Mouse (Mus musculus): ENCODE results near the gene Ypel2. TPM values are rescaled to one million over a fixed set of nuclear protein-coding genes. Genes with fewer than 3 reads are reported as not detected.

Ypel2 gene
- polyA plus RNA-seq, 1 experiment from 2014 or later, result 1.4 TPM

GRCm38 (mm10) chr11:86922029-86922428, 71.5 kb downstream of the Ypel2 start:
- Histone ChIP-seq H3K9me3 (replicated peaks) (no peaks in the 10 kb centered on the region), H3K4me2 (no peak overlapping the region), H3K4me1 (peaks cover 19% of the 10 kb centered on the region), H3K36me3 (no peaks in the 10 kb centered on the region), H3K27me3 (replicated peaks) (no peaks in the 10 kb centered on the region), H3K27ac (no peak overlapping the region), H3K9ac (no peak overlapping the region), H3K4me3 (no peak overlapping the region)
- WGBS (ENCODE audit: insufficient replicate concordance), result 63% methylated on average over 2 of the region's 2 CpGs
- ATAC-seq, result no peak

- Histone ChIP-seq H3K9ac (no peak overlapping the region), H3K4me1 (peaks cover 21% of the 10 kb centered on the region), H3K9me3 (replicated peaks) (no peaks in the 10 kb centered on the region), H3K4me3 (no peak overlapping the region), H3K27me3 (replicated peaks) (no peaks in the 10 kb centered on the region), H3K4me2 (no peak overlapping the region), H3K27ac (no peak overlapping the region), H3K36me3 (no peaks in the 10 kb centered on the region)
- ATAC-seq, result no peak
- WGBS (ENCODE audit: insufficient replicate concordance), result 62% methylated on average over 6 of the region's 6 CpGs
Observed at GRCm38 (mm10) chr11:86921335-86921734, 72.2 kb downstream of the Ypel2 start.

DNA sequence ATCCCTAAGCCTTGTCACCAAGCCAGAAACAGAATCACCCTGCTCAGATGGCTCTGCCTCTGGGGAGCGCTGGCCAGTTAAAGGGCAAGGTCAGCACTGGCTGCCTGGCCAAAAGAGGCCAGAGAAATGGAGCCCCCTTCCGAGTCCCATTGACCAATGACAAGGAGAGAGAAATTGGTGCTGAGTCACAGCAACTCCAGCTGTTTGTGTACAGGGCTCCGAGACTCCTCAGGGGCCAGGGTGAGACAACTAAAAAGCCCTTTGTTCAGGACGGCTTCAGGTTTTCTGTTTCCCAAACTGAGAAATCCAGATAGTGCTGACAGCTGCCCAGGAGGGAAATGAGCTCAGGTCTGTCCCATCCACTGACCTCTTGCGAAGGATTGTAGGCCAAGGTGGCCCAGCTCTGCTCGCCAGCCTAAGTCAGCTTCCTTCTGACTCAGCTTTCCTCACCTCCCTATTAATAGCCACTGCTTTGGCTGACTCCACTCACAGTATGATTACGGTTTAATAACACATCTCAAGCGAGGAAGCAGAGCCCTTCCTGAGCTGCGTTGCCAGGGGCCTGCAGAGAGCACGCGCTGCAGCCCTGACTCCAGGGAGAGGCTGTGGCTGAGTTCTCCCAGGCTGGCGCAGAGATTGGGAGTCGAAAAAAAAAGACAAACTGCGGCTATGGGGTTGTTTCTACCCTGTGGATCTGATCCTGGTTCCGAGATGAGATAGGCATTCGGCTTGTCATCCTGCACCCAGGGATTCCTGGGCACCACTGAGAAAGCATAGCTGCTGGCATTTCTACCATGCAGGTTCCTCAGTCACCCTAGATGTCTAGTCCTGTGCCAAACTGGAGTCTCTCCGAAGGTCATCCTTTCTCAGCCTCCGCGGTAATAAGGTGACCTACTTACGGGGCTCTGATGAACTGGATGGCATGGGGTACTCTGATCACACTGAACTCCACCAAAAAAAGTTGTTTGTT, 73.1 kb downstream of the Ypel2 start:
- no peak overlapping the region for H3K9ac ChIP-seq
- no peak overlapping the region for H3K4me2 ChIP-seq
- no peak overlapping the region for H3K27ac ChIP-seq
- 58% methylated on average over 20 of the region's 20 CpGs for WGBS (ENCODE audit: insufficient replicate concordance)
- H3K4me1 ChIP-seq, result peaks cover 25% of the 10 kb centered on the region
- H3K9me3 ChIP-seq (replicated peaks), result no peaks in the 10 kb centered on the region
- no peak overlapping the region for H3K4me3 ChIP-seq
- H3K36me3 ChIP-seq, result no peaks in the 10 kb centered on the region
- H3K27me3 ChIP-seq (replicated peaks), result no peaks in the 10 kb centered on the region
- ATAC-seq, result peak; percentile 42; the same call in 1 of the 2 replicates

GRCm38 (mm10) chr11:86919468-86919867, 74.0 kb downstream of the Ypel2 start:
- Histone ChIP-seq H3K4me2 (no peak overlapping the region), H3K27me3 (replicated peaks) (no peaks in the 10 kb centered on the region)

DNA sequence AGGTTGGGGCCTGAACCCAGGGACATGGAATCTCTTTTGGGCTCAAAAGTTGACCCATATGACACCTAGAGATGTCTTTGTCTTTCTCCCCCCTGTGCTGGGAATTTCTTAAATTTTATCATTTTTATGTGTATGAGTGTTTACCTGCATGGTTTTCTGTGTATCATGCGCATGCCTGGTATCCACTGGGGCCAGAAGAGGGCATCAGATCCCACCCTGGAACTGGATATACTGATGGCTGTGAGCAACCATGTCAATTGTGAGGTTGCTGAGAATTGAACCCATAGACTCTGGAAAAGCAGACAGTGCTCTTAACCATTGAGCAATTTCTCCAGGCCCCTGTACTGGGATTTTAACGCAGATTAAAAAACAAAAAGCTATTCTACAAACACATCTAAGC, 76.0 kb downstream of the Ypel2 start:
- 78% methylated on average over 2 of the region's 2 CpGs for WGBS (ENCODE audit: insufficient replicate concordance)
- no peaks in the 10 kb centered on the region for H3K9me3 ChIP-seq (replicated peaks)

More at GRCm38 (mm10) chr11:86919468-86919867, 74.0 kb downstream of the Ypel2 start:
- Histone ChIP-seq H3K4me3 (no peak overlapping the region), H3K9ac (no peak overlapping the region), H3K4me1 (peaks cover 21% of the 10 kb centered on the region), H3K27ac (no peak overlapping the region), H3K36me3 (no peaks in the 10 kb centered on the region), H3K9me3 (replicated peaks) (no peaks in the 10 kb centered on the region)
- 80% methylated on average over 7 of the region's 7 CpGs for WGBS (ENCODE audit: insufficient replicate concordance)
- no peak for ATAC-seq

DNA sequence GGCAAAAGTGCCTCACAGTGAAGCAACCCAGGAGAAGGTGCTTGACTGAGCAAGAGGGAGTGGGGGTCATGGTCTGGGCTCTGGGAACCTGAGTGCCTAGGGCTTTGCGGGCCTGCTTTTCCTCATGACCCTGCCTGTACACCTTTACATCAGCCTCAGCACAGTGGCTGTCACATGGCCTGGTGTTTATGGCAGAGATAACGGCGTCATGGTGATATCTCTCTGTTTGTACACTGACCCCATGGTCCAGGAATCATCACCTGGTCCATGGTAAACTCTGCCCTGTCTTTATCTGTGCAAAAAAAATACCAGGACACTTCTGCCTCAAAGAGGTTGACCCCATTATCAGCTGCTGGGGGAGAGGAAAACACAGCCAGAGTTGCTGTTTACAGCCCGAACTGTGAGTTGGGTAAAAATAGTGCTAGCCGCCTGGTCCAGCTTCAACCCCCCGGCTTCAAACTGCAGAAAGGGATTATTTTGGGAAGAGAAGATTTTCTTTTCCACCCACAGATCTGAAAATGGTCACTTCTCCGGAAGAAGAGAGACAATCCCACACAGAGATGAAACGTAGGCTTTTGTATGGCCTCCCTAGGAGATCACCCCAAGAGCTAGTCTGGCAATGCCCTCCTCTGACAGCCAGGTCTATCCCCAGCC, 76.8 kb downstream of the Ypel2 start:
- WGBS (ENCODE audit: insufficient replicate concordance), result 50% methylated on average over 8 of the region's 8 CpGs
- no peak overlapping the region for H3K27ac ChIP-seq
- H3K9me3 ChIP-seq (replicated peaks), result no peaks in the 10 kb centered on the region
- peaks cover 21% of the 10 kb centered on the region for H3K4me1 ChIP-seq
- H3K9ac ChIP-seq, result no peak overlapping the region
- no peaks in the 10 kb centered on the region for H3K36me3 ChIP-seq
- H3K27me3 ChIP-seq (replicated peaks), result no peaks in the 10 kb centered on the region
- ATAC-seq, result peak; percentile 66
- H3K4me2 ChIP-seq, result no peak overlapping the region
- no peak overlapping the region for H3K4me3 ChIP-seq

More for the DNA sequence above, 76.0 kb downstream of the Ypel2 start:
- H3K27ac ChIP-seq, result no peak overlapping the region
- H3K9ac ChIP-seq, result no peak overlapping the region
- no peak overlapping the region for H3K4me2 ChIP-seq
- peaks cover 21% of the 10 kb centered on the region for H3K4me1 ChIP-seq
- H3K36me3 ChIP-seq, result no peaks in the 10 kb centered on the region
- H3K27me3 ChIP-seq (replicated peaks), result no peaks in the 10 kb centered on the region
- H3K4me3 ChIP-seq, result no peak overlapping the region
- no peak for ATAC-seq

DNA sequence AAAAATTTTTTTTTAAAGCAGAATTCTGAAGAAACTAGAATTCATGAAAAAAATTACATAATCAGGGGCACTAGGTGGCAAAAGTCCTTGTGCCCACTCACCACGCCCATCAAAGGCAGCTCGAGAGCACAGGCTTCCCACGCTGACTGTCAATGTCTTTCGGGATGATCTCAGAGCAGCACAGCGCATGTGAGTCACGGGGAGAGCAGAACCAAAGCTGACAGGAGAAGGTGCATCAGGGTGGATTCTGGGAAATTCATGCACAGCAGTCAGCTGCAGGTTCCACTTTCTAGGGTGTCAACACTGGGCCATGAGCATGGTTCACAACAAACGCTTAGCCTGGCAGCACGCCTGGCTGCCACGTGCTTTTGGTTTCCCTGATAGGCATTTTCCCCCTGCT, 79.2 kb downstream of the Ypel2 start:
- no peak overlapping the region for H3K27ac ChIP-seq
- H3K27me3 ChIP-seq (replicated peaks), result no peaks in the 10 kb centered on the region
- ATAC-seq, result no peak
- H3K4me2 ChIP-seq, result no peak overlapping the region
- H3K9me3 ChIP-seq (replicated peaks), result no peaks in the 10 kb centered on the region
- H3K9ac ChIP-seq, result no peak overlapping the region
- H3K4me3 ChIP-seq, result no peak overlapping the region
- peaks cover 6% of the 10 kb centered on the region for H3K4me1 ChIP-seq
- H3K36me3 ChIP-seq, result no peaks in the 10 kb centered on the region
- WGBS (ENCODE audit: insufficient replicate concordance), result 78% methylated on average over 9 of the region's 9 CpGs

DNA sequence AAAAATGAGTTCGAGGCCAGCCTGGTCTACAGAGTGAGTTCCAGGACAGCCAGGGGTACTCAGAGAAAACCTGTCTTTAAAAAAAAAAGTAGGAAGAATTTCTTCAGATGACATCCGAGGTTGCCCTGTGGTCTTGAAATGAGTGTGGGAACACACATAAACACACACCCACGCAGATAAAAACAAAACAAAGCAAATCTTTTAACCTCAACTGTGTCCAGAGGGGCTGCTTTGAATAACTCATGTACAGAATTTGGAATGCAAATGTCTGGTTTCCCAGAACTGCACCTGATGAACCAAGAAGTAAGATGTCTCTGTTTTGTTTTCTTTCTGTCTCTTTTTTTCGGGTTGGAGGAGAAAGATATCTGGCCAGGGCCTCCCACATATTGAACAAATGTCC, 83.3 kb downstream of the Ypel2 start:
- 55% methylated on average over 4 of the region's 4 CpGs for WGBS (ENCODE audit: insufficient replicate concordance)
- no peaks in the 10 kb centered on the region for H3K36me3 ChIP-seq
- H3K4me1 ChIP-seq, result peaks cover 5% of the 10 kb centered on the region; the same call in 1 of the 2 replicates
- no peak overlapping the region for H3K9ac ChIP-seq
- H3K9me3 ChIP-seq (replicated peaks), result no peaks in the 10 kb centered on the region
- H3K27ac ChIP-seq, result no peak overlapping the region
- H3K27me3 ChIP-seq (replicated peaks), result no peaks in the 10 kb centered on the region
- H3K4me2 ChIP-seq, result no peak overlapping the region
- no peak overlapping the region for H3K4me3 ChIP-seq
- ATAC-seq, result no peak

DNA sequence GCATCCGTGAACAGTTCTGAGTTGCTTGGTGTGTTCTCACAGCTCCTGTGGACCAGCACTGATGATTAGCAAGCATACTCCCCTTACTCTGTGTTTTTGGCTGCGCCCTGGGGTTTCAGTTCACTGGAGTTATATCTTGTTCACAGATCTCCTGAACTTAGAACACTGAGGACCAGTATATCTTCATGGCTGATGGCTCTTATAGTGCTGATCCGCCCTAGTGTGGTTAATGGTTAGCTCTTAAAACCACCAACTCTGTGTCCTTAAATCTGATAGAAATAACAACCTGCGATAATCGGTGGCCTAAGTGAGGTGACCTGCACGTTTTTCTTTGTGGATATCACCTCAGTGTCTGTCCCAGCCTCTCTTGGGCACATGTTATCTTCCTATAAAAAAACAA, 84.5 kb downstream of the Ypel2 start:
- no peaks in the 10 kb centered on the region for H3K27me3 ChIP-seq (replicated peaks)
- no peak overlapping the region for H3K27ac ChIP-seq
- H3K9me3 ChIP-seq (replicated peaks), result no peaks in the 10 kb centered on the region
- WGBS (ENCODE audit: insufficient replicate concordance), result 64% methylated on average over 6 of the region's 6 CpGs
- H3K4me2 ChIP-seq, result no peak overlapping the region
- H3K4me1 ChIP-seq, result peaks cover 5% of the 10 kb centered on the region; the same call in 1 of the 2 replicates
- no peak overlapping the region for H3K9ac ChIP-seq
- H3K36me3 ChIP-seq, result no peaks in the 10 kb centered on the region
- no peak overlapping the region for H3K4me3 ChIP-seq
- ATAC-seq, result no peak

DNA sequence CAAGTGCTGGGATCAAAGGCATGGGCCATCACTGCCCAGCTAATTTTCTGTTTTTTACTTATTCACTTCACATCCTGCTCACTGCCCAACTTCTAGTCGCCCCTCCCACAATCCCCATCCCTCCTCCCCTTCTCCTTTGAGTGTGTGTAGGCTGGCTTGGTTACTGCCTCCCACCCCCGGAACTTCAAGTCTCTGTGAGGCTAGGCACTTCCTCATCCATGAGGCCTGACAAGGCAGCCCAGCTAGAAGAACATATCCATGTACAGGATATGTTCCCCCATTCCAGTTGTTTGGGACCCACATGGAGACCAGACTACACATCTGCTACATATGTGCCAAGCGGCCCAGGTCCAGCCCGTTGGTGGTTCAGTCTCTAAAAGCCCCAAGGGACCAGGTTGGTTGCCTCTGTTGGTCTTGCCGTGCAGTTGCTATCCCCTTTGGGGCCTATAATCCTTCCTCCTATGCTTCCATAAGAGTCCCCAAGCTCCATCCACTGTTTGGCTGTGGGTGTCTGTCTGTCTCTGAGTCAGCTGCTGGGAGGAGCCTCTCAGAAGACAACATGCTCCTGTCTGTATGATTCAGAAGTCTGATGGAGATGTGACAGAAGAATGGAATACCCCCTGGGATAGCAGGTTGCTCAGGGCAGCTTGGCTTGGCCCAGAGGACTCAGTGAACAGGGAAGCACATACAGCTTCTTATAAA, 85.5 kb downstream of the Ypel2 start:
- Histone ChIP-seq H3K36me3 (no peaks in the 10 kb centered on the region), H3K9me3 (replicated peaks) (no peaks in the 10 kb centered on the region), H3K9ac (no peak overlapping the region), H3K27ac (no peak overlapping the region), H3K4me2 (no peak overlapping the region), H3K4me3 (no peak overlapping the region), H3K4me1 (peaks cover 5% of the 10 kb centered on the region; the same call in 1 of the 2 replicates), H3K27me3 (replicated peaks) (no peaks in the 10 kb centered on the region)
- 60% methylated on average over 5 of the region's 5 CpGs for WGBS (ENCODE audit: insufficient replicate concordance)
- ATAC-seq, result no peak

- no peak for ATAC-seq
- Histone ChIP-seq H3K9ac (no peak overlapping the region), H3K9me3 (replicated peaks) (no peaks in the 10 kb centered on the region), H3K4me2 (no peak overlapping the region), H3K27me3 (replicated peaks) (no peaks in the 10 kb centered on the region), H3K4me3 (no peak overlapping the region), H3K4me1 (peaks cover 5% of the 10 kb centered on the region; the same call in 1 of the 2 replicates), H3K36me3 (no peaks in the 10 kb centered on the region), H3K27ac (no peak overlapping the region)
- 61% methylated on average over 11 of the region's 11 CpGs for WGBS (ENCODE audit: insufficient replicate concordance)
Observed at GRCm38 (mm10) chr11:86906767-86907662, 86.5 kb downstream of the Ypel2 start.

Data from liver, embryonic 12.5 days (tissue).